Mouse (Mus musculus): ENCODE results near the gene Kat6b.
"Not testable (repeated sequence)": the region's sequence is repeated elsewhere in the genome, so short reads cannot be mapped to it uniquely, and the experiment has no call there.

The Kat6b gene

GRCm38 (mm10) chr14:21481231-21481630 is at the start of gene Kat6b:
TSS of gene Kat6b (plus strand) at chr14:21481434.
- DNase-seq = no peak

GRCm38 (mm10) chr14:21433415-21433814 is 47.8 kb upstream of the Kat6b start:
- no peak for DNase-seq

- no peak for DNase-seq
Measured at GRCm38 (mm10) chr14:21433995-21434394, 47.2 kb upstream of the Kat6b start.

GRCm38 (mm10) chr14:21434686-21435085 is 46.5 kb upstream of the Kat6b start:
- DNase-seq = no peak

- no peak for DNase-seq
Measured at GRCm38 (mm10) chr14:21439785-21440184, 41.4 kb upstream of the Kat6b start.

- no peak for DNase-seq
Measured at GRCm38 (mm10) chr14:21440526-21440925, 40.7 kb upstream of the Kat6b start.

GRCm38 (mm10) chr14:21441772-21442533 is 39.3 kb upstream of the Kat6b start:
- no peak for DNase-seq

- DNase-seq = no peak
Measured at GRCm38 (mm10) chr14:21452581-21452980, 28.7 kb upstream of the Kat6b start.

GRCm38 (mm10) chr14:21453896-21454295 is 27.3 kb upstream of the Kat6b start:
- DNase-seq = no peak

- no peak for DNase-seq
Measured at GRCm38 (mm10) chr14:21455654-21456350, 25.4 kb upstream of the Kat6b start.

GRCm38 (mm10) chr14:21456526-21456925 is 24.7 kb upstream of the Kat6b start:
- DNase-seq = no peak

- no peak for DNase-seq
Measured at GRCm38 (mm10) chr14:21457876-21458275, 23.4 kb upstream of the Kat6b start.

GRCm38 (mm10) chr14:21458696-21459095 is 22.5 kb upstream of the Kat6b start:
- DNase-seq = no peak

- no peak for DNase-seq
Measured at GRCm38 (mm10) chr14:21459163-21459562, 22.1 kb upstream of the Kat6b start.

GRCm38 (mm10) chr14:21462398-21462797 is 18.8 kb upstream of the Kat6b start:
- no peak for DNase-seq

GRCm38 (mm10) chr14:21463117-21463712 is 18.0 kb upstream of the Kat6b start:
- no peak for DNase-seq

- DNase-seq = no peak
Measured at GRCm38 (mm10) chr14:21470386-21470785, 10.8 kb upstream of the Kat6b start.

- no peak for DNase-seq
Measured at GRCm38 (mm10) chr14:21471975-21472374, 9.3 kb upstream of the Kat6b start.

- DNase-seq = not testable (repeated sequence)
Measured at GRCm38 (mm10) chr14:21474593-21475132, 6.6 kb upstream of the Kat6b start.

GRCm38 (mm10) chr14:21477181-21477580 is 4.1 kb upstream of the Kat6b start:
- no peak for DNase-seq

GRCm38 (mm10) chr14:21479566-21479965 is 1.7 kb upstream of the Kat6b start:
- no peak for DNase-seq

- no peak for DNase-seq
Measured at GRCm38 (mm10) chr14:21480191-21480590, 1.0 kb upstream of the Kat6b start.

GRCm38 (mm10) chr14:21484199-21484598 is 3.0 kb downstream of the Kat6b start:
- DNase-seq = no peak

- no peak for DNase-seq
Measured at GRCm38 (mm10) chr14:21484693-21485092, 3.5 kb downstream of the Kat6b start.

Data from lung, postnatal 4 days (tissue).